Mouse (Mus musculus) layer of hippocampus, postnatal 25 days (tissue): ENCODE results near the gene Myl6b. TPM values are rescaled to one million over a fixed set of nuclear protein-coding genes. Genes with fewer than 3 reads are reported as not detected.
A peak's percentile ranks its signal among the peaks of the same experiment; 100 is the strongest.
"Not testable (repeated sequence)": the region's sequence is repeated elsewhere in the genome, so short reads cannot be mapped to it uniquely, and the experiment has no call there.

Experiments used
- DNase-seq, 2 experiments: peaks; one replicate each; pipeline ENCODE4 v3.0.0; 2022; ENCODE audit warnings: mixed read lengths in 2 of 2, low spot score in 1 of 2; ENCODE audit errors: extremely low spot score in 1 of 2
- total RNA-seq, 2 experiments: library from RNA; stranded (reverse); gene quantifications; 2 replicates each; pipeline ENCODE4 v1.2.3; 2021

Gene Myl6b
- total RNA-seq, 2 experiments from 2014 or later, result 17.4 to 18.9 TPM

GRCm38 (mm10) chr10:128494667-128495245 lies 3.7 kb downstream of the Myl6b start:
- DNase-seq, result no peak

- DNase-seq, result peak; percentile 97 to 98
Observed at GRCm38 (mm10) chr10:128493695-128494666, 4.5 kb downstream of the Myl6b start, which contains the start of gene Myl6. Gene Myl6 (minus strand): TSS chr10:128494145.

GRCm38 (mm10) chr10:128493319-128493694 lies 5.2 kb downstream of the Myl6b start:
- DNase-seq, result no peak

GRCm38 (mm10) chr10:128492633-128493311 lies 5.7 kb downstream of the Myl6b start:
- DNase-seq, result no peak

GRCm38 (mm10) chr10:128492051-128492450 lies 6.4 kb downstream of the Myl6b start:
- not testable (repeated sequence) for DNase-seq

- DNase-seq, result no peak
Observed at GRCm38 (mm10) chr10:128491495-128491894, 7.0 kb downstream of the Myl6b start.

GRCm38 (mm10) chr10:128490912-128491311 lies 7.6 kb downstream of the Myl6b start:
- no peak for DNase-seq

- DNase-seq, result no peak
Observed at GRCm38 (mm10) chr10:128490232-128490631, 8.3 kb downstream of the Myl6b start.

GRCm38 (mm10) chr10:128489785-128490184 lies 8.7 kb downstream of the Myl6b start:
- DNase-seq, result no peak

GRCm38 (mm10) chr10:128489380-128489779 lies 9.1 kb downstream of the Myl6b start:
- DNase-seq, result no peak

GRCm38 (mm10) chr10:128488776-128489175 lies 9.7 kb downstream of the Myl6b start:
- DNase-seq, result no peak

GRCm38 (mm10) chr10:128487861-128488712 lies 10.4 kb downstream of the Myl6b start:
- DNase-seq, result no peak

- DNase-seq, result no peak
Observed at GRCm38 (mm10) chr10:128486370-128486769, 12.1 kb downstream of the Myl6b start.

GRCm38 (mm10) chr10:128474366-128474765 lies 24.1 kb downstream of the Myl6b start:
- no peak for DNase-seq

- DNase-seq, result no peak
Observed at GRCm38 (mm10) chr10:128460270-128460630, 38.2 kb downstream of the Myl6b start.

GRCm38 (mm10) chr10:128459409-128460269 lies 38.8 kb downstream of the Myl6b start:
- DNase-seq, result peak; percentile 33 to 43

- DNase-seq, result peak; percentile 72 to 78
Observed at GRCm38 (mm10) chr10:128458719-128459408, 39.6 kb downstream of the Myl6b start, which contains the start of gene Smarcc2. Gene Smarcc2 (plus strand): TSS chr10:128459248.

- peak; percentile 99 for DNase-seq
Observed at GRCm38 (mm10) chr10:128458348-128458718, 40.2 kb downstream of the Myl6b start.

- no peak for DNase-seq
Observed at GRCm38 (mm10) chr10:128457676-128458075, 40.8 kb downstream of the Myl6b start.
